ENCODE assay signal across 9 mouse cellular contexts in genomic region chr14:118986653-118987522, GRCm38 (mm10). TPM values are rescaled to one million over a fixed set of nuclear protein-coding genes. Genes with fewer than 3 reads are reported as not detected.
DNase-seq lines count a peak whose midpoint lies in the region; ATAC-seq lines count a peak whose summit lies in the region.
"Had no signal": no experiment of that assay in that cellular context is flagged by ENCODE, and none has a peak within 500 bp of the region (broad histone marks: within the 10 kb centered on the region; RNA-seq: fewer than 3 reads in every experiment).

No protein-coding gene starts in this region.

- H3K9ac ChIP-seq in intestine, embryonic 16.5 days (ENCODE audit: low read depth, low read length), result no peak overlapping the region
- H3K9ac ChIP-seq in limb, embryonic 11.5 days (ENCODE audit: low read length), result no peak overlapping the region
- H3K9ac ChIP-seq in midbrain, embryonic 15.5 days, result no peak overlapping the region

- peak; percentile 27 to 54 for DNase-seq in urinary bladder, adult 18-20 months (ENCODE audit: low spot score in 2 of 2)
- DNase-seq in urinary bladder, postnatal 10 days (ENCODE audit: low spot score), result no peak
- peak; percentile 71 for DNase-seq in cerebellum, adult 8-10 months
- DNase-seq in forelimb bud, embryonic 11.5 days (ENCODE audit: low read depth, low spot score), result peak; percentile 50
- DNase-seq in limb, embryonic 11.5 days (ENCODE audit: low spot score), result peak; percentile 83
- peak; percentile 63 to 82 for DNase-seq in spleen, postnatal 10 days (ENCODE audit: low spot score in 2 of 2)

- H3K4me2 ChIP-seq in intestine, embryonic 16.5 days (ENCODE audit: low read depth, low read length), result no peak overlapping the region
- H3K4me2 ChIP-seq in limb, embryonic 11.5 days (ENCODE audit: low read depth, severe bottlenecking), result no peak overlapping the region
- H3K4me2 ChIP-seq in midbrain, embryonic 15.5 days, result no peak overlapping the region

- peaks cover 4% of the 10 kb centered on the region; the same call in 1 of the 2 replicates for H3K36me3 ChIP-seq in intestine, embryonic 16.5 days (ENCODE audit: control insufficient read depth, insufficient read depth, low read length)
- 0 out of 2 replicates have a peak, but pooled peaks cover 2% of the 10 kb centered on the region for H3K36me3 ChIP-seq in limb, embryonic 11.5 days (ENCODE audit: control insufficient read depth, insufficient read depth, low read length)
- no peaks in the 10 kb centered on the region; the same call in 1 of the 2 replicates for H3K36me3 ChIP-seq in midbrain, embryonic 15.5 days (replicated peaks)

- no peak overlapping the region for H3K4me3 ChIP-seq in intestine, embryonic 16.5 days (ENCODE audit: low read length)
- no peak overlapping the region for H3K4me3 ChIP-seq in limb, embryonic 11.5 days (ENCODE audit: low read depth, low read length)
- no peak overlapping the region for H3K4me3 ChIP-seq in midbrain, embryonic 15.5 days
- H3K4me3 ChIP-seq: myocyte had no signal

- ATAC-seq in intestine, embryonic 16.5 days, result 0 out of 2 replicates have a peak, but pooled peaks have one; percentile 37
- ATAC-seq in limb, embryonic 11.5 days (ENCODE audit: insufficient number of reproducible peaks, low FRiP score, low TSS enrichment, low read depth), result no peak
- peak; percentile 55; the same call in 1 of the 2 replicates for ATAC-seq in midbrain, embryonic 15.5 days (replicated peaks)

- H3K27me3 ChIP-seq in intestine, embryonic 16.5 days (replicated peaks; ENCODE audit: control insufficient read depth, insufficient read depth, low read length), result no peaks in the 10 kb centered on the region
- H3K27me3 ChIP-seq in limb, embryonic 11.5 days (ENCODE audit: control insufficient read depth, insufficient read depth, low read length), result no peaks in the 10 kb centered on the region
- H3K27me3 ChIP-seq in midbrain, embryonic 15.5 days (replicated peaks), result no peaks in the 10 kb centered on the region

- H3K4me1 ChIP-seq in intestine, embryonic 16.5 days (ENCODE audit: control insufficient read depth, insufficient read depth, low read length), result no peaks in the 10 kb centered on the region
- H3K4me1 ChIP-seq in limb, embryonic 11.5 days (ENCODE audit: control insufficient read depth, insufficient read depth, low read length), result no peaks in the 10 kb centered on the region
- no peaks in the 10 kb centered on the region for H3K4me1 ChIP-seq in midbrain, embryonic 15.5 days

- no peak overlapping the region for H3K27ac ChIP-seq in intestine, embryonic 16.5 days (ENCODE audit: low read length)
- H3K27ac ChIP-seq in limb, embryonic 11.5 days (replicated peaks; ENCODE audit: low read depth, low read length), result no peak overlapping the region
- H3K27ac ChIP-seq in midbrain, embryonic 15.5 days, result no peak overlapping the region

- 46% methylated on average over 16 of the region's 16 CpGs for WGBS in intestine, embryonic 16.5 days
- 41% methylated on average over 16 of the region's 16 CpGs for WGBS in limb, embryonic 11.5 days
- 38% methylated on average over 16 of the region's 16 CpGs for WGBS in midbrain, embryonic 15.5 days

- H3K9me3 ChIP-seq in intestine, embryonic 16.5 days (ENCODE audit: control insufficient read depth, low read length), result no peaks in the 10 kb centered on the region
- H3K9me3 ChIP-seq in limb, embryonic 11.5 days (ENCODE audit: control insufficient read depth, low read length), result no peaks in the 10 kb centered on the region
- H3K9me3 ChIP-seq in midbrain, embryonic 15.5 days, result no peaks in the 10 kb centered on the region

RNA-seq across cellular contexts. Expression of gene Dnajc3, which starts 49.1 kb away (rescaled TPM):
- polyA plus RNA-seq in intestine, embryonic 16.5 days (2015; fragmentation: Nextera tagmentation; extraction: Ambion mirVana), result 47.0 and 51.6 TPM in 2 replicates
- 34.1 and 35.3 TPM in 2 replicates for polyA plus RNA-seq in limb, embryonic 11.5 days (2014; fragmentation: Nextera tagmentation; extraction: Ambion mirVana)
- 20.2 and 22.0 TPM in 2 replicates for polyA plus RNA-seq in midbrain, embryonic 15.5 days (2015; fragmentation: Nextera tagmentation; extraction: Ambion mirVana)
